Mouse (Mus musculus) CH12.LX (cell line): ENCODE results near the gene Trove2. TPM values are rescaled to one million over a fixed set of nuclear protein-coding genes. Genes with fewer than 3 reads are reported as not detected.

Source experiments
- DNase-seq: peaks from one replicate; pipeline ENCODE4 v3.0.0-alpha.2; 2013; ENCODE audit errors: extremely low read depth
- H3K27ac ChIP-seq: 2 replicates; pipeline ENCODE4 v1.5.1; 2012; ENCODE audit warnings: low read depth, mild to moderate bottlenecking, control low read depth, moderate library complexity; ENCODE audit not compliant: insufficient read depth
- H3K27me3 ChIP-seq: replicated peaks from 2 replicates; pipeline ENCODE3; 2012; ENCODE audit warnings: inconsistent platforms
- H3K36me3 ChIP-seq, 2 experiments: replicated peaks in 1 of 2; 2 replicates each; pipeline versions ENCODE3 to v1.6.1; 2012; ENCODE audit warnings: inconsistent platforms in 1 of 2, low read length in 1 of 2, mild to moderate bottlenecking in 1 of 2, mixed read lengths in 1 of 2, moderate library complexity in 1 of 2; ENCODE audit not compliant: control insufficient read depth in 1 of 2, insufficient read depth in 1 of 2
- H3K4me1 ChIP-seq, 2 experiments: 2 replicates each; pipeline ENCODE4 v1.6.1; 2012; ENCODE audit warnings: inconsistent platforms in 1 of 2, moderate library complexity in 1 of 2; ENCODE audit not compliant: insufficient read depth in 2 of 2, control insufficient read depth in 1 of 2
- H3K4me2 ChIP-seq: 2 replicates; pipeline ENCODE4 v1.6.1; 2012; ENCODE audit warnings: low read depth, mild to moderate bottlenecking, control low read depth; ENCODE audit not compliant: poor library complexity, insufficient read depth, severe bottlenecking
- H3K4me3 ChIP-seq, 3 experiments: fragments of 150-350 bp in 1 of 3; sonication (generic) in 1 of 3; replicated peaks in 1 of 3; 2 replicates each; pipeline versions ENCODE3 to v1.5.1; 2011 to 2012; ENCODE audit warnings: low read depth in 2 of 3, low read length in 2 of 3, mild to moderate bottlenecking in 2 of 3, moderate library complexity in 2 of 3, control low read depth in 1 of 3, improper control_type of control experiment in 1 of 3, inconsistent platforms in 1 of 3, mixed read lengths in 1 of 3; ENCODE audit not compliant: poor library complexity in 1 of 3
- H3K79me2 ChIP-seq: replicated peaks from 2 replicates; pipeline ENCODE4 v1.6.1; 2012; ENCODE audit warnings: mild to moderate bottlenecking, moderate library complexity; ENCODE audit not compliant: control insufficient read depth, poor library complexity, insufficient read depth, severe bottlenecking; ENCODE audit errors: extremely low read depth
- H3K9ac ChIP-seq: 2 replicates; pipeline ENCODE4 v1.6.1; 2012; ENCODE audit warnings: low read depth, mild to moderate bottlenecking, control low read depth, moderate library complexity; ENCODE audit not compliant: insufficient read depth
- H3K9me3 ChIP-seq: replicated peaks from 2 replicates; pipeline ENCODE3; 2012; ENCODE audit warnings: low read length, inconsistent platforms, mixed read lengths
- CHD1 ChIP-seq: IDR thresholded peaks from 2 replicates; pipeline ENCODE4 v1.6.1; 2012; ENCODE audit warnings: low read depth, low read length, improper control_type of control experiment, inconsistent platforms
- CTCF ChIP-seq, 2 experiments: IDR thresholded peaks in 1 of 2; conservative IDR thresholded peaks in 1 of 2; 2 replicates each; pipeline ENCODE4 v1.5.1; 2011 to 2012; ENCODE audit warnings: low read depth in 2 of 2, low read length in 2 of 2, improper control_type of control experiment in 1 of 2, inconsistent platforms in 1 of 2, mild to moderate bottlenecking in 1 of 2, moderate library complexity in 1 of 2
- EP300 ChIP-seq: IDR thresholded peaks from 2 replicates; pipeline ENCODE4 v1.6.1; 2011; ENCODE audit warnings: low read length, improper control_type of control experiment
- ETS1 ChIP-seq: conservative IDR thresholded peaks from 2 replicates; pipeline ENCODE4 v1.6.1; 2012; ENCODE audit warnings: low read depth, mild to moderate bottlenecking, inconsistent platforms, low read length, improper control_type of control experiment, moderate library complexity
- HCFC1 ChIP-seq: IDR thresholded peaks from 2 replicates; pipeline ENCODE4 v1.6.1; 2012; ENCODE audit warnings: low read depth, mild to moderate bottlenecking, inconsistent platforms, low read length, improper control_type of control experiment
- MAX ChIP-seq: IDR thresholded peaks from 2 replicates; pipeline ENCODE4 v1.6.1; 2011; ENCODE audit warnings: low read length, improper control_type of control experiment
- MYC ChIP-seq: IDR thresholded peaks from 2 replicates; pipeline ENCODE4 v1.6.1; 2011; ENCODE audit warnings: low read depth, mild to moderate bottlenecking, improper control_type of control experiment, low read length
- RAD21 ChIP-seq: IDR thresholded peaks from 2 replicates; pipeline ENCODE4 v1.6.1; 2011; ENCODE audit warnings: low read depth, mild to moderate bottlenecking, low read length, improper control_type of control experiment, moderate library complexity
- RCOR1 ChIP-seq: conservative IDR thresholded peaks from 2 replicates; pipeline ENCODE4 v1.6.1; 2012; ENCODE audit warnings: low read depth, mild to moderate bottlenecking, inconsistent platforms, low read length, improper control_type of control experiment
- TBP ChIP-seq: conservative IDR thresholded peaks from 2 replicates; pipeline ENCODE4 v1.6.1; 2011; ENCODE audit warnings: low read depth, low read length, improper control_type of control experiment
- USF2 ChIP-seq: conservative IDR thresholded peaks from 2 replicates; pipeline ENCODE4 v1.6.1; 2011; ENCODE audit warnings: low read depth, low read length, improper control_type of control experiment
- dilution Hi-C: fragments of 300-500 bp; cut with MboI; formaldehyde crosslinking; loops from 2 replicates; pipeline ENCODE4 v1.14.3; 2020; ENCODE audit warnings: low sequenced_read_pairs; ENCODE audit not compliant: extremely low pct_unique_long_range_greater_than_20kb, extremely low pct_ligation_motif_present
- in situ Hi-C: fragments of 300-500 bp; cut with MboI; formaldehyde crosslinking; loops from 3 replicates; pipeline ENCODE4 v1.14.3; 2019; ENCODE audit warnings: low sequenced_read_pairs, low pct_ligation_motif_present, low pct_unique_long_range_greater_than_20kb, mixed read lengths
- polyA plus RNA-seq: library from polyadenylated mRNA; unstranded; fragments of >175 nt; gene quantifications from 2 replicates; pipeline ENCODE4 v1.2.1, GENCODE M21; 2012; ENCODE audit warnings: low read depth; ENCODE audit not compliant: insufficient read length
- total RNA-seq, 2 experiments: library from RNA; depleted of rRNA; stranded (reverse); fragments of 300-350 nt in 1 of 2; fragments of >200 nt in 1 of 2; gene quantifications; 2 replicates each; pipeline ENCODE4 v1.2.3; 2012 to 2014

Gene Trove2
- total and polyA plus RNA-seq, 3 experiments, result 3.8 to 7.5 (median 6.6) TPM

DNA sequence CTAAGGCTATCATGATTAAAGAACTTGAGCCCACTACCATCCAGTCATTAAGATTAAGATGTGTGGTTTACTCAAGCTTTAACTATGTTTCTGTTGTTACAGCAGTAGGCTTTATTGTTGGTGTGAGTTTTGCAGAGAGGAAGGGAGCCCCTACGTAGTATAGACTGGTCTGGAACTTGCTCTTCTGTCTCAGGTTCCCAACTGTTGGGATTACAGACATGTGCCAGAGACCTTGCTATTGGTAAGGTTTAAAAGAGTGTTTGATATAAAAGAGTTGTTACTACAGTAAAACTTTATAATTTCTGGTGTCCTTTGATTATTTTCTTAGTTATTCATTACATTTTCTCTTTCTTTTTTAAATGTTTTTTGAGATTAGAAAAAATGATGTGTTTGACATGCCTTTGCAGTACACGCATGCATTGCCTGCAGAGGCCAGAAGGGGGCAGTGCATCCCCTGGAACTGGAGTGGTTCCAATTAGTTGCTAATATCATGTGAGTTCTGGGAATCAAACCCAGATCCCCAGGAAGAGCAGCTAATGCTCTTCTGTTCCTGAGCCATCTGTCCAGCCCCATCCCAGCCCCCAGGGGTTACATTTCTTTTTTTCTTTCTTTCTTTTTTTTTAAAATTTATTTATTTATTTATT is 11.8 kb upstream of the Trove2 start:
- no peak overlapping the region for H3K4me3 ChIP-seq
- dilution Hi-C loops (no loop called here), in situ Hi-C loops (loop anchor here (25.0 kb wide), 2 partner anchors 399 to 574 kb away; partner anchors contain the start of gene Rgs13)
- peak overlapping the region; percentile 56; the same call in 1 of the 2 replicates for H3K4me2 ChIP-seq
- peaks cover 0 to 22% of the 10 kb centered on the region in 2 experiments; a peak in 2 of 4 replicates for H3K4me1 ChIP-seq
- TF ChIP-seq CTCF (conservative IDR thresholded peaks at IDR 0.05 in 1 of 2, IDR thresholded peaks at IDR 0.05 in 1 of 2; ENCODE audit: low read depth in 2 of 2, low read length in 2 of 2) (peak; percentile 70 to 83), ETS1 (no peak), RAD21 (peak; percentile 41), MYC (0 out of 2 replicates have a peak, but pooled peaks have one; percentile 35), HCFC1 (no peak)
- H3K79me2 ChIP-seq, result peaks cover 12% of the 10 kb centered on the region
- H3K9me3 ChIP-seq, result no peaks in the 10 kb centered on the region
- peak overlapping the region; percentile 48; the same call in 1 of the 2 replicates for H3K27ac ChIP-seq
- DNase-seq, result peak; percentile 54
- H3K36me3 ChIP-seq, result peaks cover 7 to 48% of the 10 kb centered on the region in 2 experiments
- H3K9ac ChIP-seq, result peak overlapping the region; percentile 53
- H3K27me3 ChIP-seq, result no peaks in the 10 kb centered on the region

DNA sequence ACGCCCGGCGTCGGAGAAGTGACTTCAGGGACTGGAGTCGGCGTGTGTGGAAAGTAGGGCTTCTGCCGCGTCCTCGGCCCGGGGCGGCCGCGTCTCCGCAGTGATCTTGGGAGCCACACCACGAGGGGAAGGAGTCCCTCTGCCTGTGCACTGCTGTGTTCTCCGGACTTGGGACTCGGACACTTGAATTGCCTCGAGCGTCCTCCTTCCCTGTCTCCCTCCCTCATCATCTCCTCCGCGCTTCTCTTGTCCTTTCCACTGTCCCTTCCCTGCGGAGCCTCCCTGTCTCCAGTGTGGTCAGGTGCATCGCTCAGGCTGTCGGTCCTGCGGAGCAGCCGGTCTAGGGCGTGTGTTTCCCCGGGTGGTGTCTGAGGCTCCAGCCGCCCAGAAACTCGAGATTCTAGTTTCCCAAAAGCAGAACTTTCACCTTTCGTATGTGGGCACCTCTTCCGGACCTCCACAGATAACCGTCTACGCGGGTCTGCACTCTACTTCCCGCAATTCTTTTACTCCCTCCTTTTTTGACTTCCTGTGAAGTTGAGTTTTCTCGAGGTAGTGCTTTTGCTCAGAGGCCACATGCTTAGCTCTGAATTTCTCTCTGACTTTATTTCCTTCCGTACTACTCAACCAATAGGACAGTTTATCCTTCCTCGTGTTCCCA is 820 bp upstream of the Trove2 start:
- peak; percentile 33 for DNase-seq
- Histone ChIP-seq H3K27me3 (peaks cover 2% of the 10 kb centered on the region), H3K4me3 (peak overlapping the region; percentile 85 to 97 (median 93)), H3K4me2 (peak overlapping the region; percentile 34; the same call in 1 of the 2 replicates), H3K36me3 (peaks cover 0 to 24% of the 10 kb centered on the region in 2 experiments), H3K27ac (peak overlapping the region; percentile 35), H3K4me1 (peaks cover 0 to 23% of the 10 kb centered on the region in 2 experiments; a peak in 2 of 4 replicates), H3K79me2 (peaks cover 48% of the 10 kb centered on the region), H3K9me3 (no peaks in the 10 kb centered on the region), H3K9ac (peak overlapping the region; percentile 83)
- in situ Hi-C loops, result loop anchor here (25.0 kb wide), 2 partner anchors 410 to 585 kb away; partner anchors contain the start of gene Rgs13
- dilution Hi-C loops, result no loop called here
- TF ChIP-seq CHD1 (0 out of 2 replicates have a peak, but pooled peaks have one; percentile 15), EP300 (no peak), MYC (peak; percentile 90), RCOR1 (no peak), RAD21 (no peak), USF2 (no peak), TBP (no peak), MAX (peak; percentile 36; the same call in 1 of the 2 replicates)
